Mouse (Mus musculus) liver (tissue): ENCODE results near the gene Mgst2.
A peak's percentile ranks its signal among the peaks of the same experiment; 100 is the strongest.

ENCODE experiments used
- DNase-seq: peaks from one replicate; pipeline ENCODE4 v3.0.0-alpha.2; 2020; ENCODE audit warnings: mixed read lengths

Gene Mgst2

DNA sequence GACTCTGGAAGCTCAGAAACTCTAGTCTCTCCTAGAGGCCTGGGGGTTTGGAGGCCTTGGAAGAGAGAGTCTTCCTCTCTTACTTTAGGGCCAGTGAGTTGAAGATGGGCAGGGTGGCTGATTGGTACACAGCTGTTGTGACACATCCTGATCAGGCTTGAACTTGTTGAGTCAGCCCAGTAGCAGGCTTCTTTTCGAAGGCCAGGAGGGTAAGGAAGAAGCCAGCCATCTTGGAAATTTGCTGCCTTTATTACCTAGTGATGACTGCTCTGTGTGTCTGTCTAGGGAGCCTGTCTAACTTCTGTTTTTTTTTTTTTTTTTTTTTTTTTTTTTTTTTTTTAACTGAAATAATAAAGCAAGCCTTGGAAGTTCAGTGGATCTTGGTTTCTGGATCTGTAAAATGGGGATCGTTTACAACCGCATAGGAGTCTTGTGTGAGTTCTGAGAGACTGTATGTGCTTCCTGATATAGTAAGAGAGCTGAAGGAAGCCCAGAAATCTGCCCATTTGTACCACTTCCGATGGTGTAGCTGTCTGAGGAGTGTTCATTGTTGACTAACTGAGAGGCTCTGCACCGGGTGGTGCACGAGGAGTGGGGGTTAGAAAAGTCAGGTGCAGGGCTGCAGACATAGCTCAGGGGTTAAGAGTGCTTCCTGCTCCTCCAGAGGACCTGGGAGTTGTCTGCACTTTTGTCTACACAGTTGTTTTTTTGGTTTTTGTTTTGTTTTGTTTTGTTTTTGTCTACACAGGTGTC lies 5.7 kb upstream of the Mgst2 start:
- DNase-seq: no peak

DNA sequence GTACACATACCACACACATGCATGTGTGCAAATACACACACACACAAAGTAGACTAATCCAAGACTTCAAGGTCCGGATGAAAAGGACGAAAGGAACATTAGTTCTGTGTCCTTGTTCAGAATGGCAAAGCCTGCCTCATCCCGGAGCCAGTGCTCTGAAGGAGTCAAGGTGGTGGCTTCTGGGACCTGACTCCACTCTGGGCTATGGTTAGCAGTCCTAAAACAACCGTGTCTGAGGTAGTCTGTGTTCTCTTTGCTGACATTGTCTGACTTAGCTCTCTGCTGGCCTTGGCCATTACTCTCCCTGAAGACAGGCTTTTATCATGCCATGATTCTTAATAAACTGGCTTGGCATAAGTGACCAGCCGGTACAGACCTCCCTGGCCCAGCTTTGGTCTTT lies 745 bp upstream of the Mgst2 start:
- no peak for DNase-seq

- peak; percentile 25 for DNase-seq
Observed at GRCm38 (mm10) chr3:51660821-51661276, 689 bp downstream of the Mgst2 start.

DNA sequence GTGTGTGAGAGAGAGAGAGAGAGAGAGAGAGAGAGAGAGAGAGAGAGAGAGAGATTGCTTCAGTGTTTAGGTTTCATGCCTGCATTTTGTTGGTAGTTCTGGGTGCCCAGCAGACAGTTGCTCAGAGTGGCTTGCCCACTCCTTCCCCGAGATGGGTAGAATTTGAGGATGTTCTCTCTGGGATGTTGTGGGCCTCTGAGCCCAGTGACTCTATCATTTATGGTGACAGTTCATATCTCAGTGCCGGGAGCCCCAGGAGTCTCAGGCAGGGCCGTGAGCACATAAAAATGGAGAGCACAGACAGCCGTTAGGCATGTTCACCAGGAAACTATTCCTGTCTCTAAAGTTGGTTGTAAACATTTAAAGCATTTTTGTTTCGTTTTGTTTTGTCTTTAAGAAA lies 1.2 kb downstream of the Mgst2 start:
- peak; percentile 30 for DNase-seq

- DNase-seq: no peak
Observed at GRCm38 (mm10) chr3:51661880-51662550, 1.9 kb downstream of the Mgst2 start.

DNA sequence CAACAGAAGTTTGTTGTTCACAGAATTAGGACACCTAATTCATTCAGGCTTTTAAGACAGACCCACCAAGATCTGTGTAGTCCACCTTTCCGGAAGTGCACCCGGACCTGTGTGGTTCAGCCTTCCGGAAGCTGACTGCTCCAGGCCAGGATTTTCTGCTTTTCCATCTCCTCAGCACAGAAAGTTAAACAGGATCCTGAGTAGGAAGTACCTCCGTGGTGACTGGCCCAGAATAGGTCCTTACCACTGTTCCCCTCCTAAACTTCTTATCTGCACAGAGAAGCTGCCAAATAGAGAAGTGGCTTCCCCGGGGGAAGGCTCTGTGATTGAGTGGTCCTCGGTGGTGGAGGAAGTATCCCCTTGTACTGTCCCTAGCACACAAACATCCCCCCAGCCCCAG lies 2.4 kb downstream of the Mgst2 start:
- DNase-seq: peak; percentile 30

DNA sequence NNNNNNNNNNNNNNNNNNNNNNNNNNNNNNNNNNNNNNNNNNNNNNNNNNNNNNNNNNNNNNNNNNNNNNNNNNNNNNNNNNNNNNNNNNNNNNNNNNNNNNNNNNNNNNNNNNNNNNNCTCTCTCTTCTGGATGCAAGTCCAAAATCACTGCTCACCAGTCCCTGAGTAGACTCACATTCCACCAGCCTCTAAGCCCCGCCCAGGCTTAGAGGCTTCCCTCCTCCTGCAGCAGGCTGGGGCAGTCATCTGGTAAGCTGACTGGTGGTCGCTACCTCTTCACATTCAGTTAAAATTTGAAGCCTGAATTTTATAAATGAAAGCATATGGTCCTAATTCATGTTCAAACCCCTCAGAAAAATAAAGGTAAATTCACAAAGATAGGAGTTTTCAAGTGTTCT lies 8.4 kb downstream of the Mgst2 start:
- DNase-seq: no peak

DNA sequence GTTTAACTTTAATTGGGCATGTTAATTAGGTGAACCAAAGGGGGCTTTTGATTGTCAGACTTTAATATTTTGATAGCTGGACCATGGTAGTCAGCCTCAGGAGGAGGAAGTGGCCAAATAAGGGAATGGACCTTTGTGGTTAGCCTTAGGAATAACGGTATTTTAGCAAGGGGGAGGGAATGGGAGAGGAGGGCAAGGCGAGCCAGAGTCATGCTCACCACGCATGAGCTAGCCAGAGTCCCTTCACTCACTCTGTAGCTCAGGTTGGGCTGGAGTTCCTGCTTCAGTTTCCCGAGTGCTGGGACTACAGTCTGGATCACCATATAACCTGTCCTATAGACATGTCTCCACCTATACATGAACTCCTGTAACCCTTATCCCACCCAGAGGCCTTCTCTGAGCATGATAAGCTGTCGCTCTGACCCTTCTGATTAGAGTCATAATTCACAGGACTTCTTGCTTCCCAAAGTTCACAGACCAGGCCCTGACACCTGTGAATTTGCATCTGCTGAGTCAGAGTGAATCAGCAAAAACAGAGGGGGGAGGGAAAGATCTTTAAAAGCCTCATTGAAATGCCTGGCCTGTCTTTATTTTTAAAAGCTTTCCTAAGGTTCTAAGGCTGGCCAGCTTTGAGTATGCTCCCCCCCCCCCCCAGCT lies 10.4 kb downstream of the Mgst2 start:
- peak; percentile 80 for DNase-seq

DNA sequence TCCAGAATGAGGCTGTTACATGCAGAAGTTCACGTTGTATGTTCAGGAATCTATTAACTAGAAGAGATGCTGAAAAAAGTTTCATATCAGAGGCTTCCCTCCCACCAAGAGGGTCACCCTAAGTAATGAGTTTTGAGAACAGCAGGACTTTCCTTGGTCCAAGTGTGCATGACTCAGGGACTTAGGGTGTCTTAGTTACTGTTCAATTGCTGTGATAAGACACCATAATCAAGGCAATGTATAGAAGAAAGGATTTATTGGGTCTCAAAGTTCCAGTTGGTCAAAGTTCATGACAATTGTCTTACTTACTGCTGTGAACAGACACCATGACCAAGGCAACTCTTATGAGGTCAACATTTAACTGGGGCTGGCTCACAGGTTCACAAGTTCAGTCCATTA lies 10.9 kb downstream of the Mgst2 start:
- DNase-seq: no peak

- no peak for DNase-seq
Observed at GRCm38 (mm10) chr3:51672631-51673030, 12.5 kb downstream of the Mgst2 start.

DNA sequence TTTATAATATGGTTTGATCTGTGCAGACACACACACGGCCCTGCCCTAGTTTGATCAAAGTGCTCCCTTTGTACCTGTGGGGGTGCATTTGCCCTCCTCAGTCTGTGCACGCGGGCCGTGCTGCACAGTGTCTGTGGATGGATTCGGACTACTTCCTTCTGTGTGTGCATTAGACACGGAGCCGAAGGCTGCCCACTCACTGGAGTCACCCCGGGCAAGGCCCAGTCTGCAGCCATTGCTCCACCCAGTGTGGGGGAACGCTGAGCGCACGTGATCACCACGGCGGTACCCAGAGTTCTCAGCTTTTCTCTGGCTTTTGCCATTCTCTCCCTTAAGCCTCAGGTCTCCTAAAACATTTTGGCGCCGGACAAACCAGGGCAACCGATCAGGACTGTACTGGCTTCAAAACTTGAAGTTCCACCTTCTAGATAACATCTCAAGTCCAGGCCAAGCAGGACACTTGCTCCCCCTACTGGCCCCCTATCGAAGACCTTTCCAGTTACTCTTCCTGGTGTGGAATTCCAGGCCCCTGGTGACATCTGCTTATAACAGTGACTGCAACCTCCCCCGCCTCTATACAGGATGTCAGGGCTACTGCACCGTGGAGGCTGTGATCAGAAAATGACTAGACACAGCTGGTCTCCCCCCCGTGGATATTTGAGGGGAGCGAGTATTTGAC lies 13.4 kb downstream of the Mgst2 start:
- DNase-seq: peak; percentile 63

DNA sequence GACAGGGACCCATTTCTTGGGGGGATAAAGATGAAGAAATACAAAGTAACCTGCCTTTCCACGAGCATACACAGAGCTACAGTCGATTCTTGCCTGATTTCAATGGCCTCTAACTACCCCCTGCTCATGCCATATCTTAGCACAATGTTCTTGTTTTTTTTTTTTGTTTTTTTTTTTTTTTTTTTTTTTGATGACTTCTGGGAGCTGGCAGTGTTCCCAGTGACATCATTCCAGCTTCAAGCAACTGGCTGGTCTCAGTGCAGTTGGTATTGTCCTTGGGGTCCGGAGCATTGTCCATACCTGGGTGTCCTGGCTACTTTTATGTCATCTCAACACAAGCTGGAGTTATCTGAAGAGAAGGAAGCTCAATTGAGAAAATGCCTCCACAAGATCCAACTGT lies 14.8 kb downstream of the Mgst2 start:
- DNase-seq: no peak

DNA sequence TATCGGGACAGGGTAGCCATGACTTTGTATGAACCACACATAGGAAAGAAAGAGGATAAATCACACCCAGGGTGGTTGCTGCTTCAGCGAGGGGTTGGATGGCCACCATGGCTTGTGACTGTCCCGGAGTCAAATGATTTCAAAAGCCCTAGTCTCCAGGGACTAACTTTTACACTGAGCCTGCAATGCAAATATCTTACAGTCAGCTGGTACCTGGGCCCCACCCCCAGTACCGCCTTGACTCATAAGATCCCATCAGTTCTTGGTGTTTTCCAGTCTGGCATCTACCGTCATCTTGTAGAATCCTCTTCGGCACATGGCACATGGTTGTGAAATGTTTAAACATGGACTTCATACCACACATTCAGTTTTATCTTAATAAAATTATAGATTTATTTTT lies 25.4 kb downstream of the Mgst2 start:
- no peak for DNase-seq

GRCm38 (mm10) chr3:51686316-51686715 lies 26.2 kb downstream of the Mgst2 start:
- DNase-seq: no peak

DNA sequence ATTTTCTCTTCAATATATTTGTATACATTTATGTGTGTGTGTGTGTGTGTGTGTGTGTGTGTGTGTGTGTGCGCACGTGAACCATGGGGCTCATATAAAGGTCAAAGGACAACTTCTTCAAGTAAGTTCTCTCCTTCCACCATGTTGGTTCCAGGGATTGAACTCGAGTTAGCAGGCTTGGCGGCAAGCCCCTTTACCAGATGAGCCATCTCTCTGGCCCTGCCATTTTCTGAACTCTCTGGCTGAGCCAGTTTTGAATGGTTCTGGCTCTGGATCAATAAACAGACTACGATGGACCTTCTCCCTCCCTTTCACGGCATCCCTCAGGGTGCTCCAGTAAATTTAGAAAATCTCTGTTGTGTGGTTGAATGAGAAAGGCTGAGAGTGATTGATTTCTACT lies 26.6 kb downstream of the Mgst2 start:
- no peak for DNase-seq

DNA sequence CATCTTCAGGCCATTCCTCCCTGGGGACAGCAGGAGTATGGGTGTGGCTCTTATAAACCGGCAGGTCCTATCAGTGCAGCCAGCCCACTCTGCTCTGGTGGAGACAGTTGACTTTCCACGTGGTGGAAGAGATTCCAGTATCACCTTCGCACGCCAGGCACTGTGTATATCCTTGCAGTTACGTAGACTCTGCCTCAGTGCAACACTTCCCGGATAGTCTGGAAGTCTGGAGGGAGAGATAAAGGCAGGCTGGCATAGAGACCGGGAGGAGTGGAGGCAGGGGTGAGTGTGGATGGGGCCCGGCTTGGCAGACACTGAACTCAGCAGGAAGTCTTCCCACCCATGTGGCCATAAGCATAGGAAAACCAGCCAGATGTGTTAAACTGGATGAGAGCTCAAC lies 28.6 kb downstream of the Mgst2 start:
- peak; percentile 73 for DNase-seq

DNA sequence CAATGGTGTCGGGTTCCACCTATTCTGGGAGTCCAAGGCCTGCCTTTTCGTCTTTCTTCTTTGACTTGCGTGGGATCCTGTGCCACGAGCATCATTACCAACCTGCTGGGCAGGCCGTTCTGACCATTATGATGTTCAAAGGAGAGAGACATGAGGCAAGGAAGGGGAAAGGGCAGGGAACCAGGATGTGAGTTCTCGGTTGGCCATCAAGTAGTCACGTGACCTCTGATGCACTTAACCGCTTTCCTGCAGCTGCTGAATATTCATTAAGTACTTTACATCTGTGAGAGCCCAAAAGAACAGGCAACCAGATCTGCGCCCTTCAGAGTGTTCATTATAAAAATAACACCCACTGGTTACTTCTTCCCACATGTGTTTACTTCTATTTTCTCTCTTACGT lies 33.0 kb downstream of the Mgst2 start:
- no peak for DNase-seq

DNA sequence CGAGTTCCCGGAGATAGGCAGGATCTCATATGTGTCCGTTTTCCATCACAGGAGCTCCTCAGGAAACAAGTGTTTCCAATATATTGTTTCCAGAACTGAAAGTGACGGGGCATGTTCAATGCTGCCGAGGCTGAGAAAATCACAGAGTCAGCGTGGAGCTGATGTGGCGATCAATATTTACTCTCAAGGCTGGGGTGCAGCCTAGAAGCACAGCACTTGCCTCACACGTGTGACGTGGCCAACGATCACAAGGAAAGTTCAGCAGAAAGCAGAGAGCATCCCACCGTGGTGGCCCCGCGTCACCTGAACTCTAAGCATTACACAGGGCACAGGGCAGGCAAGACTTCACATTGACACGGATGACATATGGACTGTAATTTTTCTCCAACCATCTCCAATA lies 34.4 kb downstream of the Mgst2 start:
- no peak for DNase-seq

- no peak for DNase-seq
Observed at GRCm38 (mm10) chr3:51695713-51696112, 35.6 kb downstream of the Mgst2 start.

GRCm38 (mm10) chr3:51697931-51698330 lies 37.8 kb downstream of the Mgst2 start:
- no peak for DNase-seq

DNA sequence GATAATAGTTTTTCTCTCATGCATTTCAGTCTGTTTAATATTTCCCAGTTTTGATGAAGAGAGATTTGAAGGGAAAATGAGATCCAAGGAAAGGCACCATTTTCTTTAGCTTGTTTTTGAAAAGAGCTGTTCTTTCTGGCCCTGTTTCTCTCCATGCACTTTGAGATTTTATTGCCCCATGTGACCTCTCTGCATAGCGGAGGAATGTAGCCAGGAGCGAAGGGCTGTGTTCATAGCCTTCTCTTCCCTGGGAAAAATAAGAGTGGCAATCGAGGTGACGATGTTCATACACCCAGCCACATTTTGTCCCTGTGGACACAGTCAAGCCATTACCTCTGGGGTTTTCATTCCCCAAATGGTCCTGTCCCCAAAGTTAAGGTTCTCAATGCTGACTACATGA lies 40.0 kb downstream of the Mgst2 start:
- DNase-seq: no peak

GRCm38 (mm10) chr3:51700731-51701280 lies 40.6 kb downstream of the Mgst2 start:
- no peak for DNase-seq

DNA sequence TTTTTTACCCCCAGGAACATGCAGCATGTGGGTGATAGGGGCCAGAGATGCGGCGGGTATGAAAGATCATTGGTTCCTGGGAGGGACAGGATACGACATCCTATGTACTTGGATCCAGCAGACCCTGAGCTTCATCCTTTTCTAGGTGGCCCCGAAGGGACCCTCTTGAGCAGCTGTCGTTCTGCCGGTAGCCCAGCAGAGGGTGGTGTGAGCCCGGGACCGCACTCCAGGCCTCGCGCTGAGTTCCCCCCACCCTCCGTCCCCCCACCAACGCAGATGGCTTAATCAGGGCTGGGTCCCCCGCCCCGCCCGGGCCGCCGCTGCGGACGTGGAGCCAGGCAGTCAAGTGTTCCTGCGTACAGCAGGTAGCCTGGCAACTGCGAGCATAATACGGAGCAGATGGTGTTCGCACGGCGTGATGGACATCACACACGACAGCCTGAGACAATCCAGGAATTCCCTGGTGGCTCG lies 41.2 kb downstream of the Mgst2 start:
- DNase-seq: peak; percentile 82
